Mouse (Mus musculus): Measurements from ENCODE around the gene Scfd2.

Scfd2 gene

DNA sequence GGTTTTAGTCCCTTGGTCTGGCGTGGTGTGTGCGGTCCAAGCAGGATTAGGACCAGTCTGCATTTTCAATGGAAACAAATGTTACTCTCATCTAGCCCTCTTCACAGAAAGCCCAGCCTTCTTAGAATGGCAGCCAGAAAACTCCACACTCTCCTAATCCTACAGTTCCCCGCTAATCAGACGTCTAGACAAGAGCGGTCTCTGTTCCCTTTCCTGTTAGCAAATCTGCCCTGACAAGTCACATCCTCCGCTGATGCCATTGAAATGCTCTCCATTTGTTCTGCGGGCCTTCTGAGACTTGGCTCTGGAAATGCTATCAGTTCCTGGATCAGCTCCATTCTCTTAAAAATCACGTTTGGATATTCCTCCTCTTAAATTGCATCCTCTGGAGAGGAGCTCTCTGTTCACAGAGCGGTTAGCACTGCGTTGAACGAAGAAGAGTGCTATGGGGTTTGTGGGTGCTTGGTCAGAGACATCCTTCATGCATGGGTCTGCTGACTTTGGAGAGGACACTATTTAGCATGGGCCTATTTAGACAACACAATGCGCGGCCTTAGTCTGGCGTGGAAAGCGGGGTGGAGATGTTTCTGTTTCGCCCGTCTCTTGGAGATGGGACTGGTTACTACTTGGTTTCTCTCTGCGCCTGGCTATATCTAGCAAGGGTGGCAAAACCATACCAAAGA lies 358.3 kb downstream of the Scfd2 start:
- no peak for DNase-seq (ENCODE audit: low spot score)

GRCm38 (mm10) chr5:74172208-74172607 lies 359.4 kb downstream of the Scfd2 start:
- no peak for DNase-seq (ENCODE audit: low spot score)

DNA sequence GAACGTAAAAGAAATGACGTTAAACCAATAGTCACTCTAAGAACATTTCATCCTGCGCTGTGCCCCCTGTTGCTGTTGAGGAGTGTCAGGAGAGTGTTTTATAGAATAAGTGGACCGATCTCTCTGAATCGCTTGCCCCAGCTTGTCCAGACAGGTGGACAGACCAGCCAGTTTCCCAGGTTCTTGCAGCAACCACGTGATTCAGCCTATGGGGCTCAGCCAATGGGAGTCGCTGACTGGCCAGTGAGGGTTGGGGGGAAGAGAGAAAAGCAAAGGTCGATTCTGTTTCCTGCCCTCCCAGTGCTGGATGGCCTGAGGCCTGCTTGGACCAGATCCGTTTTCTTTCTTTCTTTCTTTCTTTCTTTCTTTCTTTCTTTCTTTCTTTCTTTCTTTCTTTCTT lies 359.8 kb downstream of the Scfd2 start:
- no peak for DNase-seq (ENCODE audit: low spot score)

GRCm38 (mm10) chr5:74168085-74168484 lies 363.5 kb downstream of the Scfd2 start:
- no peak for DNase-seq (ENCODE audit: low spot score)

DNA sequence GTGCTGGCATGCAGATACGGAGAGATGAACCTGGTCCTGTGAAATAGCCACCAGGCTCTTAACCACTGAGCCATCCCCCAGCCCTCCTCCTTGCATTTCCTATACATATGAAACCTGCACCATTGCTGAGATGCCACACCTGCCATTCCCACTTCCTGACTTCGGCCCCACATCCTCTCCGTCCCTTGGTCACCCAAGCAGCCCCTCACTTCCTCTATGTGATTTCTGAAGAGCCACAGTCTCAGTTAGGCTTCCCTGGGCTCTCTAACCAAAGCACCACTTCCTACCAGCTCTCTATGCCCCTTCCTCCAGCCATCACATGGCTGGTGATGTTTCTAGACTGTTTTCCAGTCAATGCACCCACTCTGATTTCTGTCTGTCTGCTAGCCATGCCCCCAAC lies 364.9 kb downstream of the Scfd2 start:
- DNase-seq (ENCODE audit: low spot score): no peak

- DNase-seq (ENCODE audit: low spot score): no peak
Measured at GRCm38 (mm10) chr5:74164547-74164946, 367.0 kb downstream of the Scfd2 start.

DNA sequence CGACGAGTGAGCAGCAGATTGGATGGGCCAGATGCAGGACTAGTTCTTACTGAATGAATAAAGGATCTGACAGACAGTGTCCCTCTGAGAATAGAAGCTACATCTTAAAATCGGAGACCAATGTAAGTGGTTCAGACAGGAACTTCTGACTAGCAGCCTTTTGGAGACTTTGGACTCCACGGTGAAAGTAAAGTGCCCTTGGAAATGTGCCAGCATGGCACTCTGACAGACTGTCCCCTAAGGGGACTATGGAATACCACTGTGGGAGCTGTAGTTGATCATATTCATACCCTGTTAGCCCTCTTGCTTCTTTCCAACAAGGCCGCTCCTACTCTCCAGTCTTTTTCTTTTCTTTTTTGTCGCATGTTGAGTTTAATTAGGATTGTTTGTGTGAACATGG lies 368.4 kb downstream of the Scfd2 start:
- no peak for DNase-seq (ENCODE audit: low spot score)

GRCm38 (mm10) chr5:74162013-74162412 lies 369.5 kb downstream of the Scfd2 start:
- DNase-seq (ENCODE audit: low spot score): no peak

- peak; percentile 16 for DNase-seq (ENCODE audit: low spot score)
Measured at GRCm38 (mm10) chr5:74161297-74161926, 370.1 kb downstream of the Scfd2 start.

DNA sequence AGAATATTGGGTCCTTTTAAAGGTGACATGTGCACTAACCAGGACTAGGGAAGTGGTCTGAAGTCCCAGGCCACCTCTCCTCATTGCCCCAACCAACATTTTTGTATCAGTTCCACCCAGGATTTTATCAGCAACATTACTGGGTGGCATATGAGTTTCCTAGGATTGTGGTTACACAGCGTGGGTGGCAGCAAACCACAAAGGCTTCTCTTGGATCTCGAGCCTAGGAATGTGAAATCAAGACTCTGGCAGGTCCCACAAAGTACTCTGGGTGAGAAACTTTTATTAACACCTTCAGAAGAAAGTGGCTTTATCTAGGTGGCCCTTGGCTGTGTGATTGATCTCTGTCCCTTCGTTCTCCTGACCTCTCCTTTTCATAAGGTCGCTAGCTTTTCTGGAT lies 371.2 kb downstream of the Scfd2 start:
- no peak for DNase-seq (ENCODE audit: low spot score)

- DNase-seq (ENCODE audit: low spot score): no peak
Measured at GRCm38 (mm10) chr5:74159906-74160305, 371.7 kb downstream of the Scfd2 start.

- no peak for DNase-seq (ENCODE audit: low spot score)
Measured at GRCm38 (mm10) chr5:74158929-74159632, 372.5 kb downstream of the Scfd2 start.

DNA sequence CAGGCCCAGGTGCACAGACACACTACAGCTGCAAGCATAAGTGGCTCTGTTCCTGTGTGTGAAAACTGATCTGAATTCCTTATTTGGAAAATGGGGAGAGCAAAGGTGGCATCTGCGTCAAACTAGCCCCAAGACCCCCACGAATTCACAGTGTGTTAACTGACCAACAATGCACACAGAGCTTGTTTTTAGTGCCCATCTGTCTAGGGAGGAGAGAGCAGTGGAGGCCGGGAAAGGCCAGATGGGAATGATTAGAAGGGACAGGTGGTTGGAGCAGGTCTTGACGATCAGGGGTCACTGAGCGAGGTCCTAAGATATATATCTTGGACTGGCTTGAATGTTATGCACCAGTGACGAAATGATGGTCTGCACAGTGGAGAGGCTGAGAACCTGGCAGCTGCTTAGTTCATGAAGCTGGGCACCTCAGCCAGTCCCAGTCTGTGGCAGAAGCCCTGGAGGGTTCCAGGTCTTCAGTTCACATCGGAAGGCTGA lies 375.7 kb downstream of the Scfd2 start:
- no peak for DNase-seq (ENCODE audit: low spot score)
